Mouse (Mus musculus) mouse embryonic stem cell (cell line): ENCODE data around the gene Osbp2.
"Not testable (repeated sequence)": the region's sequence is repeated elsewhere in the genome, so short reads cannot be mapped to it uniquely, and the experiment has no call there.

Source experiments
- in situ Hi-C, 2 experiments: fragments of 300-500 bp; cut with MboI; formaldehyde crosslinking; loops; 1 replicate in 1 of 2; 3 replicates in 1 of 2; pipeline ENCODE4 v1.14.3; 2019 to 2020; ENCODE audit warnings: low sequenced_read_pairs in 2 of 2, low pct_unique_long_range_greater_than_20kb in 1 of 2, mixed read lengths in 1 of 2; ENCODE audit not compliant: unreplicated experiment in 1 of 2

Gene Osbp2

GRCm38 (mm10) chr11:3863454-3864112 lies at the start of gene Osbp2:
TSS of gene Osbp2 (minus strand) at chr11:3863903.
- in situ Hi-C loops: no loop called here

GRCm38 (mm10) chr11:3912875-3913271 lies 49.2 kb upstream of the Osbp2 start:
- in situ Hi-C loops: no loop called here

- in situ Hi-C loops: no loop called here
These were observed 48.6 kb upstream of the Osbp2 start for GRCm38 (mm10) chr11:3912100-3912874.

DNA sequence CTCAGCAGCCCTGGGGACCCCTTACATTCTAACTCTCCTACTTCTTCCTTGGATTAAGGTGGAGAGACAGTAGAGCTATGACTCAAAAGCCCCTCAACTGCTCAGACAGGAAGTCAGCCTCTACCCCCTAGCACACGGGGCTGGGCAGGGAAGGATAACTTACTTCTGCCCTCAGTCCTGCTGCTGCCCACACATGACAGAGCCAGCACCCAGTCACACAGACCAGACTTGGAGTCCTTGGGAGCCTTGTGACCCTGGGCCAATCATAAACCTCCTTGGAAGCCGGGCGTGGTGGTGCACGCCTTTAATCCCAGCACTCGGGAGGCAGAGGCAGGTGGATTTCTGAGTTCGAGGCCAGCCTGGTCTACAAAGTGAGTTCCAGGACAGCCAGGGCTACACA lies 47.7 kb upstream of the Osbp2 start:
- in situ Hi-C loops: not testable (repeated sequence)

- in situ Hi-C loops: no loop called here
These were observed 47.0 kb upstream of the Osbp2 start for GRCm38 (mm10) chr11:3910513-3911310.

- in situ Hi-C loops: no loop called here
These were observed 45.5 kb upstream of the Osbp2 start for GRCm38 (mm10) chr11:3909236-3909635.

- in situ Hi-C loops: no loop called here
These were observed 41.7 kb upstream of the Osbp2 start for GRCm38 (mm10) chr11:3905446-3905845.

GRCm38 (mm10) chr11:3904673-3905072 lies 41.0 kb upstream of the Osbp2 start:
- in situ Hi-C loops: no loop called here

DNA sequence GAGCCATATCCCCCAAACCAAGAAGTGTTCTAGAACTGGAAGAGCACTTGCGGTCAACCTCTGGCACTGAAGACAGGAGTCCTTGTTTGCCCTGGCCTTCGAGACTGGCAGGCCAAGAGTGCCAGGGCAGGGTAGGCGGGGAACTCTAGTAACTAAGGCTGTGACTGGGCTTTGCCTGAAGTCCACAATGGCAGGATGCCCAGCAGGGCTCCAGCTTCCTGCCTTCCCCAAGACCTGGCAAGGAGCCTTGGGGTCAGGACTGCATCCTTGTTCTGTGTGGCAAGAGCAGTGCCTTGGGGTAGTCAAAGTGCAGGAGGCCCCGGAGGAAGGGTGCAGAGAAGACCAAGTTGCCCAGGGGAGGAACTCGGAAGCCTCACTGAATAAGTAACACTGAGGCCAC lies 39.3 kb upstream of the Osbp2 start:
- in situ Hi-C loops: no loop called here

DNA sequence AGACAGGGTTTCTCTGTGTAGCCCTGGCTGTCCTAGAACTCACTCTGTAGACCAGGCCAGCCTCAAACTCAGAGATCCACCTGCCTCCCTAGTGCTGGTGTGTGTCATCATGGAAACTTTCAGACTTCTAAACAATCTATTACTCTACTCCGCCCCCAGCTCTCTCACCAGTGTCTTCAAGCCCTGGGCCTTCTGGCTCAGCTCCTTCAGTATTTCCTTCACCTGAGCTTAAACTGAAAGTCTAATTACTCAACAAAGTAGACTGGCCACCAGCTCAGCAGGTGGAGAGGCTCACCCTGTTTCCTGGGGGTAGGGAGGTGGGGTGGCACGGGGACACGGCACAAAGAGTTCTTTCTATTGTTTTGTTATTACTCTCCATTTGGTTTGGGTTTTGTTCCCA lies 38.8 kb upstream of the Osbp2 start:
- in situ Hi-C loops: no loop called here

DNA sequence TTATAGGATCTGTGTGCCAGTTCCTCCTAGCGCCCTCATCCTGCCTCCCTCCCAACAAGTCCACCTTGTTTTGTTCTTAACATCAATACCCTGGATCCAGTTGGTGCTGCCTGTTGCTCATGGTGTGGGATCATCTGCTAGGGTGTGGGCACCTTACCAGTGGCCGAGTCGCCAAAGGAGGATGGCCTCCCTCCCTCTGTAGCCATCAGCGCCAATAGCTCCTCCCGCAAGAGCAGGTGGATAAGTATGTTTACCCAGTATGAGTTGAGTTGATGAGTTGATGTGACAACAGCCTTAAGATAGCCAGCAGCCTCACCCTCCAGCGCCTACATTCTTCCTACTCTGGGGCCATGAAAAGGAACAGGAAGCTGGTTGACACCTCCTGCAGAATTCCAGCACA lies 36.6 kb upstream of the Osbp2 start:
- in situ Hi-C loops: no loop called here

DNA sequence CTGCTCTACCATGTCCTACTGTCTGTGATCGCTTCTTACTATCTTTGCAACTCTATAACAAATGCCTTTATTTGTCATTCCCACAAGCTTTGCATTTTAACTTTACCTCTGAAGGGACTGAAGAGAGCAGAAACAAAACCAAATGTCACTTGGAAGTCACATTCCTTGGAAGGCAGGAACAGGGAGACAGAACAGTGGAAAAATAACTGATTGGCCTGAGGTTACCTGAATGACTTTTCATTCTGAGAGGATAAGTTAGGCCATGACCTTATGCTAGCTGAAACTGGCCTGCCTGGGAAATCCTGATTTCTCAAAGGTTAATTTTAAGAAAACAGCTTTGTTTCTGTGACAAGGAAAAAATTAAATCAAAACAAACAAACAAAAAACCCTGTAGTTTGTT lies 32.2 kb upstream of the Osbp2 start:
- in situ Hi-C loops: no loop called here

GRCm38 (mm10) chr11:3895458-3895857 lies 31.8 kb upstream of the Osbp2 start:
- in situ Hi-C loops: no loop called here

DNA sequence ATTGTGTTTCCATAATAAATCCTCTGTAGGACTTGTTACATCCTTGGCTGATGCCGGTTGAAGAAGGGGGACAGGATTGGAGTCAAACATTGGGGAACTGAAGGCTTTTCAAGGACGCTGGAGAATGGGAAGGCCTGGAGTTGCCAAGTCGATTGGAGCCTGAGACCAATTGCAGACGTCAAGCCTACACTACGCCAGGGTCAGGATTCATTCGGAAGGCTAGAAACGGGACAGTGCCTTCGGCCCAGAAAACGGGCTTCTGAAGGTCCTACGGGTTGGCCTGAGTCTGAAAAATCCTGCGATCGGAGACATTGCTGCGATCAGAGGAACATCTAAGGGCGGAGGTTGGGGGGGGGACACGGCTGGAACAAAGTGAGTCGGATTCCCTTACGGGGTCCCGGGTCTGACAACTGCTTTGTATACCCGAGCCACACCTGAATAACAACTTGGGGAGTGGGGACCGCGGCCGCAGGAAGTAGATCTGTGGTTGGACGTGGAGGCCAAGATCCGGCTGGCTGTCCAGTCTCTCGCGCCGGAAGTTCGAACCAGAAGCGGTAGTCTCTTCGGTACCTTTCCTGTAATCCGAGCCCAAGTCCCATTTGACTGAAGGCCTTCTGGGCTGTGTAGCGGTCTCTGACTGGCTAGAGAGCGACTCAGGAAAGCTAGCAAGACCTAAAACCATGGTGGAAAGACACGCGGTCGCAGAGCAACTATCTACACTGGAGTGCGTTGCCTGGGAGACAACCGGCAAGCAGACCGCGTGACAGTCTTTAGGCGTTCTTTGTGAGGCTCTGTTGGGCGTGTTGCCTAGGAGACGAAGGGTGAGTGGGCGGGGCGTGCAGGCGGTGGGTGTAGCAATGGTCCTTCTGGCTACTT lies 30.9 kb upstream of the Osbp2 start, which contains the start of the genes 4921536K21Rik and Dusp18:
Gene 4921536K21Rik (minus strand): TSS at position 693 of the 876 bp plus-strand sequence.
Gene Dusp18 (plus strand): TSS at position 835 of the 876 bp plus-strand sequence.
- in situ Hi-C loops: no loop called here

DNA sequence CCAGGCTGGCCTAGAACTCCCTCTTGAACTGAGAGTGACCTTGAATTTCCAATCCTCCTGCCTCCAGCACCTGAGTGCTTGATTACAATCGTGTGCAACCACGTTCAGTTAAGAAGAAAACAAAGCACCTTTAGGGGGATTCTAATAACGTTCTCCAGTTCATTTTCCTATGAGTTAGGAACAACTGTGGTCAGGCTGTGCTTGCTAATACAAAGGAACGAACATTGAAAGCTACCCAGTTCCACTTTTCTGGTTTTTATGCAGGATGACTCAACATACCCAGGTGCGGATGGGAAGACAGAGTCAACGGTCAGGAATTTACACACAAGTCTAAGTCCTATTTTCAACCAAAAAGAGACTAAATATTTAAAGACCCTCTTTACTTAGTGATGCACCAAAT lies 30.3 kb upstream of the Osbp2 start:
- in situ Hi-C loops: no loop called here

- in situ Hi-C loops: no loop called here
These were observed 23.6 kb upstream of the Osbp2 start for GRCm38 (mm10) chr11:3887331-3887730.

- in situ Hi-C loops: no loop called here
These were observed 20.0 kb upstream of the Osbp2 start for GRCm38 (mm10) chr11:3883711-3884110.

GRCm38 (mm10) chr11:3879836-3880235 lies 16.1 kb upstream of the Osbp2 start:
- in situ Hi-C loops: no loop called here
